Mouse (Mus musculus) monocyte, adult 59 days (primary cell): ENCODE results near the gene 4933407L21Rik. TPM values are rescaled to one million over a fixed set of nuclear protein-coding genes. Genes with fewer than 3 reads are reported as not detected.

ENCODE experiments used
- total RNA-seq, 2 experiments: library from RNA; stranded (reverse); gene quantifications; one replicate each; pipeline ENCODE4 v1.2.4; 2023

The 4933407L21Rik gene
- total RNA-seq: under 1 TPM in 1 of 2 experiments, not detected in 1; 0.58 TPM

DNA sequence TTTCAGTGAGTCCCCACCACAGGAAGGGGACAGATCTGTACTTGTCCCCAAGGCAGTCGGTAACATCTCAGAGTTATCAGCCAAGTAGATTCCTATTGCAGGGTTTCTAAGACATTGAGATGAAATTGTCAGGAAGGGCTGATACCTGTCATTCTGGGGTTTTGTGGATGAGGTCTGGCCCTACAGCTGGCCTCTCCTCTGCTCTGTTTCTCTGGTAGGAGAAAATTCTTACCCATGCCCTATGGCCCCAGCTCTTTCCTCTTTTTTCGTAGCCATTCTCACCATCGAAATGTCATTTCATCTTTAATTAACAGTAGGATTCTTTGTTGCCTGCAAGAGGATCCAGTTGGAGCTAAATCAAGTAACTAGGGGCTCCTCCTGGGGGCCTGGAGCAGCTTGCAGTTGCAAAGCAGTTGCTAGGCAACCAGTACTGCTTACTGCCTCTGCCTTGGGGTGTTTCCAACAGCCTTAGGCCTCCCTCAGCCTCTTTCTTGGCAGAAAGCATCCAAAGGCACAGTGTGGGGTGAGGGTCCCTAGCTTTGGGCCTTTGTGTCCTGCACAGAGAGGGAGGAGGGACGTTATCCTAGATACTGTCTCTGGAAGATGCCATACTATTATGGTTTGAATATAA, at the start of gene 4933407L21Rik:
Gene 4933407L21Rik (plus strand): TSS at position 427 of the 631 bp plus-strand sequence.

DNA sequence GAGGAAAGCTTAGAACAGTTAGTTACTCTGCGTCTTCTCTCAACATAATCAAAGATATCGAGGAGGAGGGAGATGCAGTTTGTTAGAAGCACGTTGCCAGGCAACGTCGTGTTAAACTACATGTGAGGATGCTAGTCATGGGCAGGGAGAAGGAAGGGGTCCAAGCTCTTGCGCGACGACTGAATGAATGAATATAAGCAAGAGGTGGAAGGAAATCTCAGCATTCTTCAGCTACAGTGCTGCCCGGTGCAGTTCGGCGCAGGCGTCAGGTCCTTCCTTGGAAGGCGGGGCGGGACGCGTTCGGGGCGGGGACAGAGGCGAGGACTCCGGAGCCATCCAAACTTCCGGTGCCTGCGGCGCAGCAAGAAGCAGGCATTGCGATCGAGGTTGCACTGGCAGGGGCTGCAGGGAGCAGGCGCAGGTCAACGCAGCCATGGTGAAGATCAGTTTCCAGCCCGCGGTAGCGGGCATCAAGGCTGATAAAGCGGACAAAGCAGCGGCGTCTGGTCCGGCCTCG, 34.0 kb upstream of the 4933407L21Rik start, which contains the start of gene Itm2c:
Gene Itm2c (plus strand): TSS at position 51 of the 517 bp plus-strand sequence.

DNA sequence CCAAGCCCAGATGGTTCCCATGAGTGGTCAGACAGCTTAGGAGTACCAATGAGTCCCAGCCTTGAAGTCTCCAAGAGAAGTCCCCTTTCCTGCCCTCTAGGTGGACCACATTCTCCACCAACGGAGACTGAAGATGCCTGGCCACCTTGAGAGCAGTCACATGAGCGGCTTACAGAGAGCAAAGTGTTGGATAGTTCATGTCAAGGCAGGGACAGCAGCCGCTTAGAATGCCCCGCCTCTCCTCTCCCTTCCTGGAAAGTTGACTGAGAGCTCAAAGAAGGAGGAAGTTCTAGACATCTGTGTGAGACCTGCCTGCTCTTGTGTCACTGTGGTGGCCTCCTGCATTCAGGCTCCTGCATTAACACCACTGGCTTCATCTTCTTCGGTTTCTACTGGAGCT, 32.6 kb downstream of the 4933407L21Rik start, which contains the start of gene Gpr55:
Gene Gpr55 (minus strand): TSS at position 135 of the 400 bp plus-strand sequence.

Other genes starting within 250 kb of the 4933407L21Rik start
- 10 to 100 TPM; 39.6 to 40.5 TPM for gene A630001G21Rik, start 149.8 kb upstream of the 4933407L21Rik start, total RNA-seq
- gene Cab39, start 135.0 kb upstream of the 4933407L21Rik start, total RNA-seq: 100 to 1,000 TPM in 1 of 2 experiments, 10 to 100 TPM in 1; 95.7 to 101 TPM
- gene Itm2c, start 34.2 kb upstream of the 4933407L21Rik start, total RNA-seq: 100 to 1,000 TPM; 186 to 198 TPM
- gene Gpr55, start 32.5 kb downstream of the 4933407L21Rik start, total RNA-seq: under 1 TPM; 0.26 to 0.30 TPM
- not detected for gene Spata3, start 88.3 kb downstream of the 4933407L21Rik start, total RNA-seq
- not detected for gene 2810459M11Rik, start 117.4 kb downstream of the 4933407L21Rik start, total RNA-seq
- 10 to 100 TPM; 42.7 to 45.2 TPM for gene Psmd1, start 135.9 kb downstream of the 4933407L21Rik start, total RNA-seq
- gene Htr2b, start 183.5 kb downstream of the 4933407L21Rik start, total RNA-seq: not detected
- gene Gm21972, start 205.2 kb downstream of the 4933407L21Rik start, total RNA-seq: not detected
- gene Armc9, start 226.3 kb downstream of the 4933407L21Rik start, total RNA-seq: 1 to 10 TPM; 4.1 to 5.0 TPM